Mouse (Mus musculus) kidney, postnatal 36 days (tissue): Measurements from ENCODE around the gene Scgb1b11.
"Not testable (repeated sequence)": the region's sequence is repeated elsewhere in the genome, so short reads cannot be mapped to it uniquely, and the experiment has no call there.

Experiments
- DNase-seq, 2 experiments: peaks; one replicate each; pipeline ENCODE4 v3.0.0; 2021 to 2022; ENCODE audit warnings: mixed read lengths in 2 of 2

Scgb1b11 gene

GRCm38 (mm10) chr7:32222540-32222939 is at the start of gene Scgb1b11:
Scgb1b11 (plus strand) TSS chr7:32222840.
- DNase-seq, result not testable (repeated sequence)

- not testable (repeated sequence) for DNase-seq
Measured at GRCm38 (mm10) chr7:32211045-32211444, 11.6 kb upstream of the Scgb1b11 start, which contains the start of gene Scgb2b11. Scgb2b11 (minus strand) TSS chr7:32211145.
